Mouse (Mus musculus) gastrocnemius, postnatal 25 days (tissue): ENCODE results near the gene Trim29. TPM values are rescaled to one million over a fixed set of nuclear protein-coding genes. Genes with fewer than 3 reads are reported as not detected.
A peak's percentile ranks its signal among the peaks of the same experiment; 100 is the strongest.

ENCODE experiments used
- DNase-seq: peaks from one replicate; pipeline ENCODE4 v3.0.0; 2022
- total RNA-seq, 2 experiments: library from RNA; stranded (reverse); gene quantifications; 1 replicate in 1 of 2; 2 replicates in 1 of 2; pipeline ENCODE4 v1.2.3; 2021

Gene Trim29
- total RNA-seq, 2 experiments from 2014 or later = not detected

- DNase-seq = no peak
Measured at GRCm38 (mm10) chr9:43315320-43315950, 4.8 kb downstream of the Trim29 start.

- no peak for DNase-seq
Measured at GRCm38 (mm10) chr9:43316466-43316865, 5.8 kb downstream of the Trim29 start.

GRCm38 (mm10) chr9:43318661-43319060 lies 8.0 kb downstream of the Trim29 start:
- DNase-seq = no peak

GRCm38 (mm10) chr9:43321951-43322350 lies 11.3 kb downstream of the Trim29 start:
- no peak for DNase-seq

- DNase-seq = no peak
Measured at GRCm38 (mm10) chr9:43322666-43323065, 12.0 kb downstream of the Trim29 start.

- DNase-seq = peak; percentile 58
Measured at GRCm38 (mm10) chr9:43325486-43325885, 14.8 kb downstream of the Trim29 start.

GRCm38 (mm10) chr9:43326015-43326631 lies 15.5 kb downstream of the Trim29 start:
- no peak for DNase-seq

- no peak for DNase-seq
Measured at GRCm38 (mm10) chr9:43327182-43328129, 16.8 kb downstream of the Trim29 start.

GRCm38 (mm10) chr9:43330426-43330825 lies 19.8 kb downstream of the Trim29 start:
- DNase-seq = no peak

GRCm38 (mm10) chr9:43331476-43332471 lies 21.1 kb downstream of the Trim29 start:
- peak; percentile 76 for DNase-seq

- DNase-seq = no peak
Measured at GRCm38 (mm10) chr9:43334476-43334875, 23.8 kb downstream of the Trim29 start.

- no peak for DNase-seq
Measured at GRCm38 (mm10) chr9:43337636-43338035, 27.0 kb downstream of the Trim29 start.

GRCm38 (mm10) chr9:43338067-43338466 lies 27.4 kb downstream of the Trim29 start:
- DNase-seq = no peak

GRCm38 (mm10) chr9:43339614-43340020 lies 29.0 kb downstream of the Trim29 start:
- no peak for DNase-seq

GRCm38 (mm10) chr9:43350089-43350488 lies 39.4 kb downstream of the Trim29 start:
- DNase-seq = no peak

GRCm38 (mm10) chr9:43351015-43351414 lies 40.4 kb downstream of the Trim29 start:
- DNase-seq = no peak

GRCm38 (mm10) chr9:43357011-43357410 lies 46.4 kb downstream of the Trim29 start:
- no peak for DNase-seq

- DNase-seq = no peak
Measured at GRCm38 (mm10) chr9:43358591-43359323, 48.1 kb downstream of the Trim29 start.

GRCm38 (mm10) chr9:43368781-43369180 lies 58.1 kb downstream of the Trim29 start:
- no peak for DNase-seq

- DNase-seq = no peak
Measured at GRCm38 (mm10) chr9:43383871-43384270, 73.2 kb downstream of the Trim29 start.

- DNase-seq = no peak
Measured at GRCm38 (mm10) chr9:43384400-43384799, 73.8 kb downstream of the Trim29 start.
